Mouse (Mus musculus) liver, postnatal 0 days (tissue): ENCODE data around the gene Olfr519. TPM values are rescaled to one million over a fixed set of nuclear protein-coding genes. Genes with fewer than 3 reads are reported as not detected.

Experiments used
- ATAC-seq: fragments of 200-750 bp; cut with Nextera tagmentation; 2 replicates; pipeline ENCODE4 v1.8.0; 2017; ENCODE audit warnings: mild to moderate bottlenecking, moderate library complexity
- DNase-seq: peaks from one replicate; pipeline ENCODE4 v3.0.0-alpha.2; 2016
- H3K27ac ChIP-seq: fragments of 300-500 bp; sonication (generic); 2 replicates; pipeline ENCODE4 v1.5.1; 2014; ENCODE audit warnings: antibody characterized with exemption, moderate library complexity, mild to moderate bottlenecking, low read depth
- H3K27me3 ChIP-seq: fragments of 300-500 bp; sonication (generic); 2 replicates; pipeline ENCODE4 v1.6.1; 2014; ENCODE audit warnings: low read length, control low read depth, mixed read lengths; ENCODE audit not compliant: insufficient read depth
- H3K36me3 ChIP-seq: fragments of 300-500 bp; sonication (generic); replicated peaks from 2 replicates; pipeline ENCODE4 v1.6.1; 2014; ENCODE audit warnings: mild to moderate bottlenecking, control low read depth, low read length, moderate library complexity, mixed read lengths; ENCODE audit not compliant: insufficient read depth
- H3K4me1 ChIP-seq: fragments of 300-500 bp; sonication (generic); 2 replicates; pipeline ENCODE4 v1.6.1; 2014; ENCODE audit warnings: antibody characterized with exemption, mild to moderate bottlenecking, control low read depth; ENCODE audit not compliant: insufficient read depth
- H3K4me2 ChIP-seq: fragments of 300-500 bp; sonication (generic); 2 replicates; pipeline ENCODE4 v1.6.1; 2014; ENCODE audit warnings: low read depth, mild to moderate bottlenecking, low read length, moderate library complexity, mixed read lengths
- H3K4me3 ChIP-seq: fragments of 300-500 bp; sonication (generic); 2 replicates; pipeline ENCODE4 v1.5.1; 2014; ENCODE audit warnings: low read depth, low read length
- H3K9ac ChIP-seq: fragments of 300-500 bp; sonication (generic); replicated peaks from 2 replicates; pipeline ENCODE4 v1.6.1; 2014; ENCODE audit warnings: mild to moderate bottlenecking, moderate library complexity
- H3K9me3 ChIP-seq: fragments of 300-500 bp; sonication (generic); 2 replicates; pipeline ENCODE4 v1.6.1; 2016; ENCODE audit warnings: mild to moderate bottlenecking, control low read depth, low read length, mixed read lengths
- CTCF ChIP-seq: sonication (generic); IDR thresholded peaks from 2 replicates; pipeline ENCODE4 v1.5.1; 2016; ENCODE audit warnings: antibody characterized with exemption, low read depth
- EP300 ChIP-seq: IDR thresholded peaks from 2 replicates; pipeline ENCODE4 v1.6.1; 2016; ENCODE audit warnings: antibody characterized with exemption, low read depth, mild to moderate bottlenecking
- WGBS: fragments of 180-500 bp; shearing (Covaris S2); extraction: QIAGEN DNeasy Blood & Tissue Kit; methylation state at CpG from one replicate; pipeline ENCODE4 v1.1.7; 2014; ENCODE audit not compliant: insufficient replicate concordance; 5-methylcytosine and 5-hydroxymethylcytosine counted together
- polyA plus RNA-seq: library from polyadenylated mRNA; unstranded; fragments of >200 nt; fragmentation: Nextera tagmentation; extraction: Ambion mirVana; gene quantifications from 2 replicates; pipeline ENCODE4 v1.2.1, GENCODE M21; 2015

Olfr519 gene
- polyA plus RNA-seq, 1 experiment from 2014 or later, result not detected

GRCm38 (mm10) chr7:108933794-108934731 is 39.8 kb upstream of the Olfr519 start, which contains the start of gene Eif3f:
Gene Eif3f (plus strand): TSS chr7:108934417.
- Histone ChIP-seq H3K27me3 (no peaks in the 10 kb centered on the region), H3K4me1 (peaks cover 13% of the 10 kb centered on the region), H3K27ac (peak within 1 kb of the TSS; percentile 90), H3K4me2 (peak within 1 kb of the TSS; percentile 91), H3K4me3 (peak within 1 kb of the TSS; percentile 91), H3K9me3 (no peaks in the 10 kb centered on the region), H3K9ac (peak within 1 kb of the TSS; percentile 90), H3K36me3 (peaks cover 20% of the 10 kb centered on the region)
- TF ChIP-seq CTCF (peak; percentile 94), EP300 (peak; percentile 57; the same call in 1 of the 2 replicates)
- peak; percentile 93 for DNase-seq
- 2% methylated on average over 50 of the region's 50 CpGs for WGBS
- peak; percentile 97 for ATAC-seq

- no peak for TF ChIP-seq CTCF
- no peak for TF ChIP-seq EP300
- Histone ChIP-seq H3K9me3 (no peaks in the 10 kb centered on the region), H3K27me3 (no peaks in the 10 kb centered on the region), H3K27ac (no peak within 1 kb of the TSS), H3K9ac (no peak within 1 kb of the TSS), H3K4me3 (no peak within 1 kb of the TSS), H3K4me1 (peaks cover under 1% of the 10 kb centered on the region; the same call in 1 of the 2 replicates), H3K4me2 (no peak within 1 kb of the TSS), H3K36me3 (no peaks in the 10 kb centered on the region)
- ATAC-seq (no peak), DNase-seq (no peak)
- WGBS, result 36% methylated on average over 6 of the region's 6 CpGs
These were observed 35.6 kb upstream of the Olfr519 start, which contains the start of gene Nlrp10 for GRCm38 (mm10) chr7:108929726-108930393. Gene Nlrp10 (minus strand): TSS chr7:108930178.

GRCm38 (mm10) chr7:108928280-108929188 is 34.3 kb upstream of the Olfr519 start:
- TF ChIP-seq EP300 (no peak), CTCF (no peak)
- no peak overlapping the region for H3K27ac ChIP-seq
- WGBS, result 77% methylated on average over 11 of the region's 11 CpGs

GRCm38 (mm10) chr7:108927043-108927442 is 32.8 kb upstream of the Olfr519 start:
- TF ChIP-seq EP300 (no peak), CTCF (no peak)
- no peak for ATAC-seq
- Histone ChIP-seq H3K27ac (no peak overlapping the region), H3K36me3 (no peaks in the 10 kb centered on the region), H3K4me2 (no peak overlapping the region), H3K4me1 (no peaks in the 10 kb centered on the region), H3K27me3 (no peaks in the 10 kb centered on the region), H3K9ac (no peak overlapping the region), H3K4me3 (no peak overlapping the region), H3K9me3 (no peaks in the 10 kb centered on the region)
- DNase-seq, result no peak
- 49% methylated on average over 4 of the region's 4 CpGs for WGBS

More at GRCm38 (mm10) chr7:108928280-108929188, 34.3 kb upstream of the Olfr519 start:
- Histone ChIP-seq H3K4me2 (no peak overlapping the region), H3K9me3 (no peaks in the 10 kb centered on the region), H3K4me3 (no peak overlapping the region), H3K4me1 (no peaks in the 10 kb centered on the region), H3K27me3 (no peaks in the 10 kb centered on the region), H3K9ac (no peak overlapping the region), H3K36me3 (no peaks in the 10 kb centered on the region)
- ATAC-seq (no peak), DNase-seq (no peak)

- Histone ChIP-seq H3K4me1 (no peaks in the 10 kb centered on the region), H3K4me3 (no peak overlapping the region), H3K36me3 (no peaks in the 10 kb centered on the region), H3K9me3 (no peaks in the 10 kb centered on the region), H3K27me3 (no peaks in the 10 kb centered on the region), H3K27ac (no peak overlapping the region), H3K4me2 (no peak overlapping the region), H3K9ac (no peak overlapping the region)
- WGBS, result 50% methylated on average over 2 of the region's 2 CpGs
- DNase-seq, result no peak
- TF ChIP-seq CTCF (no peak), EP300 (no peak)
- ATAC-seq, result peak; percentile 62; the same call in 1 of the 2 replicates
These were observed 9.7 kb upstream of the Olfr519 start for GRCm38 (mm10) chr7:108903969-108904368.
